Mouse (Mus musculus) midbrain, embryonic 14.5 days (tissue): ENCODE measurements at regions not wholly inside any gene's neighbourhood (a gene's known extent, or its start where the extent isn't known, plus 50 kb on each side); places are given as distances from the start of the nearest gene placed in this dataset.

ENCODE experiments used
- ATAC-seq: fragments of 200-750 bp; cut with Nextera tagmentation; 2 replicates; pipeline ENCODE4 v1.8.0; 2017; ENCODE audit warnings: moderate number of reproducible peaks, moderate library complexity; ENCODE audit not compliant: low FRiP score, low TSS enrichment
- DNase-seq: peaks from one replicate; pipeline ENCODE4 v3.0.0-alpha.2; 2015
- H3K27ac ChIP-seq: fragments of 300-500 bp; sonication (generic); replicated peaks from 2 replicates; pipeline ENCODE4 v1.5.1; 2014; ENCODE audit warnings: mild to moderate bottlenecking, low read depth, low read length, moderate library complexity
- H3K27me3 ChIP-seq: fragments of 300-500 bp; sonication (generic); 2 replicates; pipeline ENCODE4 v1.6.1; 2014; ENCODE audit warnings: low read length, control low read depth, mixed read lengths; ENCODE audit not compliant: control insufficient read depth, insufficient read depth
- H3K36me3 ChIP-seq: fragments of 300-500 bp; sonication (generic); 2 replicates; pipeline ENCODE4 v1.6.1; 2014; ENCODE audit warnings: low read length, control low read depth; ENCODE audit not compliant: control insufficient read depth, insufficient read depth
- H3K4me1 ChIP-seq: fragments of 300-500 bp; sonication (generic); 2 replicates; pipeline ENCODE4 v1.6.1; 2014; ENCODE audit warnings: mild to moderate bottlenecking, antibody characterized with exemption, low read length, control low read depth; ENCODE audit not compliant: control insufficient read depth, insufficient read depth
- H3K4me2 ChIP-seq: fragments of 300-500 bp; sonication (generic); 2 replicates; pipeline ENCODE4 v1.6.1; 2014; ENCODE audit warnings: mild to moderate bottlenecking, low read length, moderate library complexity
- H3K4me3 ChIP-seq: fragments of 300-500 bp; sonication (generic); replicated peaks from 2 replicates; pipeline ENCODE4 v1.5.1; 2014; ENCODE audit warnings: low read depth, low read length
- H3K9ac ChIP-seq: fragments of 300-500 bp; sonication (generic); replicated peaks from 2 replicates; pipeline ENCODE4 v1.6.1; 2014; ENCODE audit warnings: mild to moderate bottlenecking, low read length, moderate library complexity
- H3K9me3 ChIP-seq: fragments of 300-500 bp; sonication (generic); 2 replicates; pipeline ENCODE4 v1.6.1; 2016; ENCODE audit warnings: low read length, control low read depth, mixed read lengths; ENCODE audit not compliant: control insufficient read depth
- WGBS: fragments of 180-500 bp; shearing (Covaris S2); extraction: QIAGEN DNeasy Blood & Tissue Kit; methylation state at CpG from one replicate; pipeline ENCODE4 v1.1.7; 2014; 5-methylcytosine and 5-hydroxymethylcytosine counted together

DNA sequence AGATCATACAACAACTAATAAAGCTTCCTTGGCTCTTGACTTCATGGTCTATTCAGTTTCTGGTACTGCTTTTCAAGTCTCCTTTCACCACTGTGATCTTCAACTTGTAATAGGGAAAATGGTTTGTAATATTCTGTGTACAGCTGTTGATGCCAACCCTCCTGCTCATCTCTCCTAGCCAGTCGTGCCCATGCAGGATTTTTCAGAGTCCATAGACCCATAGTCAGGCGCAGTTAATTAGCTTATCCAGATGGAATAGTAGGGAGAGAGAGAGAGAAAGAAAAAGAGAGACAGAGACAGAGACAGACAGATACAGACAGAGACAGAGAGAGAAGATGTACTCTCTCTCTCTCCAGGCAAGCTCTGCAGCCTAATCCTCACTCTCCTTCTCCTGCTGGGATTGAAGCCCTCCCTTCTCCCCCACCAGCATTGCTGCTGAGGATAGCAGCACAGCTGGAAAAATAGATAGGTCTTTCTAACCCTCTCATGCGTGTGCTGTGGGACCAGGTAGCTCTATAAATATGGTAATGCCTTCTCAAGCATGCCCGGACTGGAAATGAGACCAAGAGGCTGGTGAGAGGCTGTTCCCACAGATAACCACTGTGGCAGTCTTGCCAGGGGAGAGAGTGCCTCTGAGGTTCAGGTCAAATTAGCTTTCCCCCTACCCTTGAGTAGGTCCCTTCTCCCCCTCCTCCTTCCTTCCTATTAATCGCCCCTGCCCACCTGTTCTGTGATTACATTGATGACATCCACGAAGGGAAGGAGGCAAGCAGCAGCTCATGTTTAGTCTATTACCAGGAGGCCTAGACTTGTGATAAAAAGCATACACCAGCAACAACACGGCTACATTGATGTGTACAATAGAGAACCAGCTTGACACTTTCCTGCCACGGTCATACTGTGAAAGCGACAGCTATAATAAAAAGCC is 301.9 kb upstream of the Brinp1 start:
- ATAC-seq (peak; percentile 84), DNase-seq (peak; percentile 65)
- H3K27ac ChIP-seq: peak overlapping the region; percentile 61
- no peak overlapping the region for H3K4me2 ChIP-seq
- no peaks in the 10 kb centered on the region for H3K27me3 ChIP-seq
- H3K9ac ChIP-seq: 0 out of 2 replicates have a peak overlapping the region, but pooled peaks have one; percentile 9
- H3K4me3 ChIP-seq: no peak overlapping the region
- 29% methylated on average over 9 of the region's 9 CpGs for whole genome bisulfite sequencing
- H3K36me3 ChIP-seq: no peaks in the 10 kb centered on the region
- H3K4me1 ChIP-seq: peaks cover 6% of the 10 kb centered on the region; the same call in 1 of the 2 replicates
- H3K9me3 ChIP-seq: no peaks in the 10 kb centered on the region
